Mouse (Mus musculus) cerebellum, postnatal 14 days (tissue): ENCODE results near the gene G0s2.

Experiments
- DNase-seq, 2 experiments: peaks; one replicate each; pipeline ENCODE4 v3.0.0; 2021; ENCODE audit warnings: mixed read lengths in 2 of 2

Gene G0s2

DNA sequence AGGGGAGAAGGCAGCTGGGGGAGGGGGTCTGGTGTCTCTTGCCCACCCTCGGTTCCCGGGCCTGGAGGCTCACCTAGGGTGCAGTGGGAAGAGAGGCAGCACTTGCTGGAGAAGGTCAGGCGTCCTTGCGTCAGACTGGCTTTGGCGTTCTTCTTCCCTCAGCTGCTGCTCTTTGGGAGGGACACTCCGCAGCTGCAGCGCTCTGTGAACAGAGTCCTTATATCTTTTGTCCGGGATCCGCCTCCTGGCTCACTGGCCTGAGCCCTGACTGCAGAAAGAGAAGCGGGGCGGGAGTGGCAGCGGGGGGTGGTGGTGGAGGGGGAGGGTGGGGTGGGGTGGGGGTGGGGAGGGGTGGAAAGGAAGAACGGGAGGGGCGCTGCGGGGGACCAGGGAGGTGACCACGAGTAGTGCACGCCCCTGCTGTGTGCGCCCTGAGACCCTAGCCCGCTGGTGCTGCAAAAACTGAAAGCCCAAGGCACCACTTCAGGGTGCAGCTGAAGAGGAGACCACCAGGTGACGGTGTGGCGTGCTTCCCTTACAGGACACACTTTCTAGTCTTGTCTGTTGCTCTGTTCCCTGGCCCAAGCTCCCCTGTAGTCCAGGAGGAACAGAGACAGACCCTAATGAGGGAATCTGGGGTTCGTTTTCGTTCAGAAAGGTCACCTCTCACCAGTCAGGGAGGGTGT, at the start of gene G0s2:
Gene G0s2 (minus strand): TSS at position 302 of the 686 bp plus-strand sequence.
- DNase-seq = peak; percentile 43 to 66

DNA sequence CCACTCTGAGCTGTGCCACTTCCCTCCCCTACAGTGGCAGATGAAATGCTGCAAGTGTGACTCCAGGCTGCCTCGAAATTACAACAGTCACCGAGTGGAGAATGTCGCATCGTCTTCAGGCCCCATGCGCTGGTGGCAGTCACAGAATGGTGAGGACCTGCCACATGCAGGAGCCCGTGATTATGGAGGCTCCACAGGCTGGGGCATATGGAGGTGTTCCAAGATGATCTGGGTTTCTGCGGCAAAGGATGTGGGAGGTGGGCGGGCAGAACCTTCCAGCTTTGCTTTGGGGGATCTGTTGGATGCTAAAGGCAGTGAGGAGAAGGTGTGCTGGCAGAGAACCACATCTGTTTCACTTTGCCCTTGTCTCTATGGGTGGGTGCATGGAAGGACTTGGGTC, 47.4 kb upstream of the G0s2 start:
- DNase-seq = no peak

DNA sequence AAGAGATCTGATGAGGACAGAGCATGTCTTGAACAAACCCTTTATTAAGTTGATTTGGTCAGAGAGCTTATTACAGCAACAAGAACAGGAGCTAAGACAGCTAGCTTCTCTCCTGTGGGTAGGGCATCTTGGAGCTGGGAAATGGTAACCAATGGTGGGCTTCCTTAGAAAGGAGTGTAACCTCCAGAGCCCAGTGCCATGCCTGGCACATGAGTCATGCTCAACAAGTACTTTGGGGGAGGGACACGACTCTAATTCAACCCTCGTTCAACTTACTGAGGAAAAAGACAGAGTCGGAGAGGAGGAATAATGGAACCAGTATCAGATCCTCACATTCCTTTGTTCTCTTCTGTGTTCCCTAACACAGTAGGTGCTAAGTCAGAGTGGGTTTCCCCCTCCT, 46.7 kb upstream of the G0s2 start:
- no peak for DNase-seq

DNA sequence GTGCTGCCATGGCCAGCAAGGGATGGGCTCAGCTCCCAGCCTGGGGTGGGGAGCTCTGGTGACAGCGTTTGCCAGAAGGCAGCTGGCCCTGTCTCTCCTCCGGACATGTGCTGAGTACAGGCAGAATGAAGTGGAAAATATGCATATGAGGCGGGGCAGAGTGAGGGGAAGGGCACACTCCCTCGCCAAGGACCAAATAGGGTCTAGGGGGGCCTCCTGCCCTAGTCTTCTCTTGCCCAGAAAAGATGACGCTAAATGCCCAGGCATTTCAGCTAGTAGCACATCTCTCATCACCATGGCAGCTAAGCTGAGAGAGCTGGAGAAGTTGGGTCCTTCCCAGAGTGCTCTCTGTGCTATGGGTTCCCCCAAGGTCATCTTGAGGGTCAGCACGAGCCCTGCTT, 44.1 kb upstream of the G0s2 start:
- peak; percentile 89 to 90 for DNase-seq

DNA sequence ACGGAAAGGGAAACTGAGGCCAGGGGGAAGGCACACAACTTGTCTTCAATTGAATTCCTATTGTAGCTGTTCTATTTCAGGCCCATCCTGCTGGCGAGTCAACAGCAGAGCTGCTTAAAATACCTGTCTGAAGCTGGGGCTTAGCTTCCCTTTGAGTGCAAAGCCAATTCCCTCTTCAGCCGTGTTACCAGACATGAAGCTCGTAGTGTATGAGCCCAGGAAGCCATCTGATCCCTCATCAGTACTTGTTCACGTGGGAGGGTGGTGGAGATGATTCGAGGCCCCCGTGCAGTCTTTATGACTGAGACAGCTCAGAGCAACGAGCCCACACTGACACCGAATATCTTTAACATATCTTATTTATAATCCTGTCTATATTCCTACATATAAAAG, 43.3 kb upstream of the G0s2 start:
- no peak for DNase-seq

DNA sequence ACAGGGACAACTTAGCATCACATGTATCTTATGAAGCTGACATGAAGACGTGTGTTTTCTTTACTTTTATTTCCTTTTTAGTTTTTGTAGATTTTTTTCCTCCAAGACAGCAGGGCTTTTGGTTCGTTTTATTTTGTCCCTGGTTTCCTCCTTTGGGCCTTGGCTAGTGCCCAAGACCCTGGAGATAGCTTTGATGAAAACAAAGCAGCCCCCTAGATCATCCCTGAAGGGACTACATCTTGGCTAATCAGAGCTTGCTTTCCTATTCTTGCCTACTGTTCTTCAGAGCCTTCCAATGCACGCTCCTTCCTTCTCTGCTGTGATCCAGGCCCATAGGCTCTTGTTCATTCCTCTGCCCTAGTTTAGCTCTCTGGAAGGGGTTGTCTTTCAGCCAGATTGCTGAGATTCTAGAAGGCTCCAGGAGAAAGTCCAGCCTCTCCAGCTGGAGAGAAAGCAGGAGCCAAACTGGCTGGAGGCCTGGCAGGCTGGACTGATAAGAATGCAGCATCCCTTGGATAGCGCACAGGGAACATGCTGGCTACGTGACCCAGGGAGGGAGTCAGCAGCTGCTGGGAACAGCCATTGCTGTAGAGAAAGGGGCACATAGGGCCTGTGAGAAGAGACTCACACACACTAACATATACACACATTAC, 42.8 kb upstream of the G0s2 start:
- peak; percentile 94 for DNase-seq

DNA sequence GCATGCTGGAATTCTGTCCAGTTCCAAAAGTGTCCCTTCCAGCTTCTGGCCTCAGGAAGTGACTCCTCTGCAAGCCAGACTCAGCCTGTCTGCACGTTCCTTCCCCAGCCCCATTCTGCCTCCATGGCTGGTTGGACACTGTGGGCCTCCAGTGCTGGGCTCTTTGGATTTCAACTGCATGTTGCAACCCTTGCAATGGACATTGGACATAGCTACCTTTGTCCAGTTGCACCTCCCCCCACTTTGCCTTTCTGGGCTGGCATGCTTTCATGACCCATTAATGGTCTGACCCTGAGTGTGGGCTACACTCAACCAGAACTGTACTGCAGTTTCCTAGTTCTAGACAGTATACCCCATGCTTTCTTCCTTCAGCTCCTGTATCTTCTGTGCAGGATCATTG, 38.6 kb upstream of the G0s2 start:
- DNase-seq = no peak

DNA sequence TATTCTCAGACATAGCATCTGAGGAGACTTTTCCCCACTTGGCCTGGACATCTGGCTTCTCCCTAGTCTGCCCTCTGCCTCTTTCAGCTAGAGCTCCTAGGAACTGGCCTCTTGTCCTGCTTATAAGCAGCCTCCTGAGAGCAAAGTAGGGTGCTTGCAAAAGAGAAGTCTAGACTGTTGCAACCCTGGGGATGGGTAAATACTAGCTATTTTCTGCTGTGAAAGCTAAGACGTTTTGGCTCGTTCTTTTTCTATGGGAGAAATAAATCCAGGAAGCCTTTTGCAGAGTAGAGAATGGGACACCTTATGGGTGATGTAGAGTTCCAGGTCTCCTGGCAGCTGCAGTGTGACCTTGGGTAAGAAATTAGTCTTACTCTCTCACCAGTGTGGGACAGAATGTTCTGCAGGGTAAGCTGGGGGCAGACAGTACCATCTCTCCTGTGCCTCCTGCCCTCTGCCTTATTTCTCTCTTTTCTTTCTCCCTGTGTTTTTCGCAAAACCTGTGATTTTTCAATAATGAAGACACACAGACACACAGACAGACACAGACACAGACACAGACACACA, 37.6 kb upstream of the G0s2 start:
- DNase-seq = no peak

DNA sequence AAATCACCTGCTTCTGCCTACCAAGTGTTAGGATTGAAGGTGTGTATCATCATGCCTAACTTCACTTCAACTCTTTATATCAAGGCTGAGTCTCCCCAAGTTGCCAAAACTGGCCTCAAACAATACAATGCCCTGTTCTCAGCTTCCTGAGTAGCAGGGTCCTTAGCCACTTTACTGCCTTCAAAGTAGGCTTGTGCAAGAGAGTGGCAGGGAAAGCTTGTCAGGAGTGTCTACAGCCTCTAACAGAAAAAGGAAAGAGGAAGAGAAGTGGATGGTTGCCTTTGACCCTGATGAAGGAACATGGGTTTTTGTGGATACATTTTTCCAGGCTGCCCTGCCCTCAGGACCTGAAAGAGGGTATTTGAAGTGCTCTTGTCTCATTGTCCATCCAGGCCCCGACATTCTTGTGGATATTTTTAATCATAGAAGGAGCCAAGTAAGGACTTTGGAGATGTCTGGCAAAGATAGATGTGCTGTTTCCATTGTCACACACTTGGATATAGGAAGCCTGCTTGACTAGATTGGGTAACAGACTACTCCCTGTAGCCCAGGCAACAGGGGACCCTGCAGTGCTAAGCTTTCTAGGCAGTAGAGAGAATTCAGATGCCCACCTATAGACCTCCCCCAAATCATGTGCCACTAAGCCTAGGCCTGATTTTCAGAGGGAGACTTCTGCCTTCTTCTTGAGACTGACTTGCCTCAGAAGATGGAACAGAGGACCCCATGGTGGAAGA, 36.9 kb upstream of the G0s2 start:
- DNase-seq = no peak

DNA sequence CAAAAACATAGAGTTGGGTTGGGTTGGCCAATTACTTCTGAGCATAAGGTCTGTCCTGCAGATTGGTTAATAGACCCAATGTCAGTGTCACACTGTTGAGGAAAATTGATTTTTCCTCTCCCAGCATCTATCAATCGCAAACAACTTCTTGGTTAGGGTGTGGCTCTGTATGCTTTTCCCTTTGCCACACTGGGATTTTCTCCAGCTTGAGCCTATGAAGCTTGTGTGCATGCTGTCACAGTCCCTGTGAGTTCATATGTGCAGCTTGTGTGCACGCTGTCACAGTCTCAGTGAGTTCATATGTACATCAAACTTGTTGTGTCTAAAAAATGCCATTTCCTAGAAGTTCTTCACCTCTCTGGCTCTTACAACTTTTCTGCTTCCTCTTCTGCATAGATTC, 33.8 kb upstream of the G0s2 start:
- DNase-seq = no peak

DNA sequence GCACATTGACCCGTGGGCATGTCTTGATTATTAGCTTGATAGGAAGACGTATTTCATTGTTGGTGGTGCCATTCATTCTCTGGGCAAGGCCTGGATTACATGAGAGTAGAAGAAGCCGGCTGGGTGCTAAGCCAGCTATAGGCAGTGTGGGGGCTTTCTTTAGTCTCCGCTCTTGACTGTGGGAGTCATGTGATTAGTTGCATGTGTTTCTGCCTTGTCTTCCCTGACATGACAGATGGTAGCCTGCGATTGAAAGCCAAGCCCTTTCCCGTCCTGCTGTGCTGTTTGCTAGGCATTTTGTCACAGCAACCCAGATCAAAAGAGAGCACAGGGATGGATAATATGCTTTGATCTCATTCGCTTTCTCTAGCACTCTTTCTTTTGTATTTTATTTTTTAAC, 32.4 kb upstream of the G0s2 start:
- peak; percentile 76 to 81 for DNase-seq

DNA sequence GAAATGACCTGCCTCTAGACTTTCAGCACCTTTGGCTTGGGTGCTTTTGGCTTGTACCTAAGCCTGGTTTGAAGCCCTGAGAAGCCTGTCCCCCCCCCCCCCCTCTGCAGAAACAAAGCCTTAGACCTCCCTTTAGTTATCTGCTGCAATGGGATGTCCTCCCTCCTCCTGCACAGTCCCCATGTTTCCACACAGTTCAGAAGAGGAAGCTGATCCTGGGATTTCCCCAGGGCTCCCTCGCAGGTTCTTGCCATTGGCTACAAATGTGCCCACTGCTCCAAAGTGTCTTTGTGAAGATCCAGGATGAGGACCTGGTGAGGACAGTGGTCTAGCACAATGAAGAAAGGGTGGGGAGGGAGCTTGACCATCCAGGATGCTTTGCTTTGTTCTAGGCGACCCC, 30.1 kb upstream of the G0s2 start:
- DNase-seq = no peak

DNA sequence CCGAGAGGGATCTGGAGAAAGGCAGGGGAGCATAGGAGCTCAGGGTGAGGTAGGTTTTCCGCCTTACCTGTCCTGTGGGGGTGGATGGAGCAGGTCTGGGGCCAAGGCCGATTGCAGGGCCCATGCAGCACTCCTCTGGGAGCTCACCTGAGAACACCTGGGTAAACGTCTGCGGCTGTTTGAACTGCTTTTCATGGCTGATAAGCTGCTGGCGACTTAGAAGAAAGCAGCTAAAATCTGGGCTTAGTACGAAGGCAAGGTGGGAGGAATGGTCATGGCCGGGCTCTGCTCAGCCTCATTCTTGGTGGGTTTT, 29.0 kb upstream of the G0s2 start:
- no peak for DNase-seq

DNA sequence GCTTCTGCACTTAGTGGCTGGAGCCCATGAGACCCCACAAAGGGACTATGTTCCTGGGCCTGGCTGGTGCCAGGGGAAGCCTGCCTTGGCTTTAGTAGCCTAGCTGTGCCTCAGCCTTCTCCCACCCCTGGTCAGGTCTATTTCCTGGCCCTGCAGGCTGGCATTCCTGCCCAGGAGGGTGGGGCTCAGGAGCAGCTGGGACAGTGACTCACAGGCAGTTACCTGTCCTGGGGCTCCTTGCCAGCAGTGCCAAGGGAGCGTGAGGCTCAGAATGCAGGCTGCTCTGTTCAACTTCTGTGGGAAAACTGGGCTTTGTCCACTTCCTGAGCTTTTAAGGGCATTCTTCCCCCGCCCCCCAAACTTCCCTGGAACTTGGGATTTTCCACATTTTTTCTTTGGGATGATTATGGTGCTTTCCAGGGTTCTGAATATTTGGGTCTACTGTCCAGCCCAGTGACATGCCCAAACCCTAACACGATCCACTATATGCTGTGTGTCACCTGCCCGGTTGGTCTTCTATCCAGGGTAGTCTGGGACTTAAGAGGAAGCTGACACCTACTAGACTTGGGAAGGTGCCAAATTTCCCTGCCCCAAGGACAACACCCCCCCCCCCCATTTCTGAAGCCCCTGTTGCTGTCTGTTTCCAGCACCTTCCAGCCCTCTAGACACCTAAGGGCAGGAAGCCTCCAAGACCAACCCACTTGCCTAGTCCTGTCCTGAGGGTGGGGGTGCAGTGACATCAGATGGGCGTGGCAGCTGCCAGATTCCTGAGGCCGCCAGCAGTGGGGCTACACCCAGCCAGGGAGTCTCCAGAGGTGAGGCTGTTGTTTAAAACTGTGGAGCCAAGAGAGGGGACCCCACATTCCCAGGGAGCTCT, 28.4 kb upstream of the G0s2 start:
- peak in 1 of 2 experiments; percentile 35 for DNase-seq

DNA sequence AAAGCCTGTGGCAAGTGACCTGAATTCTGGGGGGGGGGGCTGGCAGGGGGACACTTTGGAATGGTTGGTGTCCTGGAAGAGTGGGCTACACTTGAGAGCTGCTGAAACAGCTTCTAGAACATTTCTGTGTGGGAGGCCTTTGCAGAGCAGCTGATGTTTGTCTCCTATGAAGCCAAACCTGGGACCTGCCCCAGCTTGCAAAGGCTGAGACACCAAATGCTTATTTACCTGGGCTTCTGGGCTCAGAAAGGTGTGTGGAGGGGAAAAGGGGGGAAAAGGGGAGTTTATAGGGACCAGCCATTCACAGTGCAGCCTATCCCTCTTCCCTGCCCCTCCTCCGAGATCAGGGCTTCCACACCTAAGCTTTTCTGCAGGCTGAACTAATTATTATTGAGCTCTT, 27.0 kb upstream of the G0s2 start:
- no peak for DNase-seq

DNA sequence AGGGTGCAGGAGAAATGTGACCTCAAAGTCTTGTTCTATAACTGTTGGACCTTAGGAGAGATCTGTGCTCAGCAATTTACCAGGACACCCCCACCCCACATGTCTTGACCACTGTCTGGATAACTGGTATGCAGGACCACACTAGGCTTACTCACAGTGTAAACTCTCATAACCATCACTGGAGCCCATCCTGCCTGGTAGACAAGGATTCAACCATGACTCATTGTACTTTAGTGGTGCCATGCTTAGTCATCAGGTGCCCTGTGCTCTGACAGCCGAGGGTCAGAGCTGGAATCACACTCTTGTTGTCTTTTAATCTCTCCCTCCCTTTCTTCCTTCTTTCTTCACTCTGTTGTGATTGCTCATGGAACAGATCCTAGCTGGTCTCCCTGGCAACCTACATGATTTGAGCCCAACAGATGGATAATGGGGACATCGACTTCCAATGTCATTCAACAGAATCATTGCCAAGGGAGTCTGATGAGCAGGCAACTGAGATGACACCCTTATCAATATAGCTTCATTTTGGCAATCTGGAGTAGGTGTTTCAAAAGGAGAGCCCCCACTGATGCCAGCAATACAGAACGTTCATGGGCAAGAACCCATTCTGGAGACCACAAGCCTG, 25.2 kb upstream of the G0s2 start:
- no peak for DNase-seq

DNA sequence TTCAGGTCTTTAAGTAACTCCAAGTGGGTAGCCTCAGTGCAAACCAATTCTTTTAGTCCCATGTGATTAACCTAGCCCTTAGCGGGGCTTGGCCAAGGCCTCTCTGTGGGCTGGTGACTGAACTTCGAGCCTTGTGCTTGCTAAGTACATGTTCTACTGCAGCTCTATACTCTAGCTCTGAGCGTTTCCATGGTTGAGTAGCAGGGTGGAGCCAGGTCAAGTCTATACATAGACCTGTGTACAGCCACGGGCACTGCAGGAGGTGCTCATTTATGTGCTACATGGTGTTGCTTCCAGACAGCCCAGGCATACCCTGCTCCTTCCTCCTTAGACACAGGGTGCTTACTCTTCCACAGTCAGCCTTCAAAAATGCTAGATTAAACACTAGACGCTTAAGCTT, 22.9 kb upstream of the G0s2 start:
- no peak for DNase-seq

DNA sequence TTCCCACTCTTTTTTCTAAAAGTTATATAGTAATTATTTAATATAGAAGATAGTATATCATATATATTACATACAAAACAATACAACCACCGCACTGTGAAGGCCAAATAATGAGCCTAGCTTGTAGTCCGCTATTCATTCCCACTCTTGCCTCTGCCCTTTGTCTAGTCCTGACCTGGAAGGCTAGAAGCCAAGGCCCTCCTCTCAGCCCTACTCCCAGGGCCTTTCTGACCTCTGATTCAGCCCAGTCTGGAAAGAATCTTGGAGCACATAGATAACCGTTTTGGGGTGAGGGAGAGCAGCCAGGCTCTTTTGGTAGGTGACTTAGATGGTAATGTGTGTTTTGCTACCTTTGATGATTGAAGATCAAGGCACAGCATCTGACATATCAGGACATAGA, 20.9 kb upstream of the G0s2 start:
- DNase-seq = no peak

DNA sequence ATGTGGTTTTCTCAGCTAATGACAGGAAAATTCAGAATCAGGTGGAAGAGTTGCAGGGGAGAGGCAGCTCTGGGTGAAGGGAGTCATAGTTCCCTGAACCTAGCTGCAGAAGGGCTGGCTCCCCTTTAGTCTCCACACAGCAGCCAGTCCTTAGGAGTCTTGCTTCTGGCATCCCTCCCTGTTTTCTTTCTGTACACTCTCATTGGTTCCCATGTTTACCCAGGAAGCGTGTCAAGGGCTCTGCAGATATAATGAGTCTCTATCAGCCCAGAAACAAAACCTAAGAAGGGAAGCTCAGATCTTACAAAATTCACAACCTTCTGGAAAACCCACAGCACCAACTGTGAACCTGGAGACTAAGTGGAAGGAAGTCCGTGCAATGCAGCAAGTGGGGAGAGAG, 20.0 kb upstream of the G0s2 start:
- DNase-seq = no peak

DNA sequence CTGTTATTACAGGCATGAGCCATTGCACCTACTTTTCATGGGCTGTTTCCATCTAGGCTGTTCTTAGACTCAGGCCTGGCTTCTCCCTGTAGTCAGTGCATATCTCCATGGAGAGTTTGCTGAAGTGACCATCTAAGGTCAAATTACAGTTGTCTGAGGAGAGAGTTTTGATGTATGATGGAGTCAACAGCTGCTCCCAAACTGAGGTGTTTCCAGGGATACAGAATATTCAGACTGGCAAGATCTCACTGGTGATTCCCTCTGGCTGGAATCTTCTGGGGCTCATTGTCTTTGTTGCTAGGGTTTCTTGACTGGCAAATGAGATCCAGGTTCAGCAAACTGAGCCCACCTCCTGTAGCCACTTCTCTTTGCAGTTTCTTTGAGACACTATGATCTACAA, 17.7 kb upstream of the G0s2 start:
- no peak for DNase-seq

DNA sequence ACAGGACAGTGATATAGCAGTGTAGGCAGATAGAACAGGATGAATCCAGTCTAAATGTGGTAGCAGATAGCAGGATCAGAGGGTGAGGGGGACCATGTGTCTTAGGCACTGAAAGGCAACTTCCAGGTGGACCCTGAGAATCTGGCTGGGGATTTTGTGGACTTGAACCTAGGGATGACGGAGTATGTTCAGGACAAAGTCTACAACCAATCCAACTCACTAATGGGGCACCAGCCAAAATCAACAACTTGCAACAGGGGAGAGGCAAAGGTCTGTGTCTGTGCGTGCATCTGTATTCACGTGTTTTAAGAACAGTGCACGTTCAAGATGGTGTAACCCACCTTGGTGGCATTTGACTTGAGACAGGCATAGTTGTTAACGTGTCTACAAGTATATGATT, 16.9 kb upstream of the G0s2 start:
- DNase-seq = no peak

DNA sequence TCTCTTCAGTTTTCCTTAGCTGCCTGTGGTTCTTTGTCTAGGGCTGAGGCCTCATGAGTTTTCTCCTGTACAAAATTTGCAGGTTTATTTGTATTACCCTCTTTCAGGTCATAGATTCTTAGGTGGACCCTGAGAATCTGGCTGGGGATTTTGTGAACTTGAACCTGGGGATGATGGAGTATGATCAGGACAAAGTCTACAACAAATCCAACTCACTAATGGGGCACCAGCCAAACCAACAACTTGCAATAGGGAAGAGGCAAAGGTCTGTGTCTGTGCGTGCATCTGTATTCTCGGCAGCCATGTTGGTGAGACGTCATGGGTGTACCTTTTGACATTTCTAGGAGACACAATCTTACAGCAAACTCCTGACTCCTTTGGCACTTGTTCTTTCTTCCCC, 16.1 kb upstream of the G0s2 start:
- no peak for DNase-seq

DNA sequence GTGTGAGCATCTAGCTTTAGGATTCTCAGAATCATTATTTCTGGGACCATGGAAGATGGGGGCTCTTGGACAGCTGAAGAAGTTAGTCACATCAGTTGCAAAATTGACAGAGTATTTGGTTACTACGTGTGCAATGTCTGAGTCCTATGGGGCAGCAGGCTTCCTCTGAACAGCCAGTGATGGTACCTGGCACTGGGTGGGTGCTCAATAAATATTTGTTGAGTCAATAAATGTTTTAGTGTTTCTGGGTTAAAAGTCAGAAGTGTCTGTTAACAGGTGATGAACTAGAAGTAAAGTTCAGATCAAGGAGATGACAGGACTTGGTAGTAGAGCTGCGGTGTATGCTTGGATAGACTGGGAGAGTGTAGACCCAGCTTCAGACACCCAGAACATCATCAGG, 14.6 kb upstream of the G0s2 start:
- no peak for DNase-seq
